Mouse (Mus musculus): Measurements from ENCODE around the gene Cfap54. TPM values are rescaled to one million over a fixed set of nuclear protein-coding genes. Genes with fewer than 3 reads are reported as not detected.

Gene Cfap54
- total RNA-seq, 4 experiments from 2014 or later, result 19.8 to 25.0 (median 21.4) TPM

- no peak for DNase-seq (ENCODE audit: low spot score in 2 of 2)
Measured at GRCm38 (mm10) chr10:92942848-92943645, 138.4 kb downstream of the Cfap54 start.

- no peak for DNase-seq (ENCODE audit: low spot score in 2 of 2)
Measured at GRCm38 (mm10) chr10:92941616-92942015, 139.8 kb downstream of the Cfap54 start.

- DNase-seq (ENCODE audit: low spot score in 2 of 2), result no peak
Measured at GRCm38 (mm10) chr10:92937741-92938285, 143.6 kb downstream of the Cfap54 start.

GRCm38 (mm10) chr10:92937091-92937490 is 144.3 kb downstream of the Cfap54 start:
- no peak for DNase-seq (ENCODE audit: low spot score in 2 of 2)

- no peak for DNase-seq (ENCODE audit: low spot score in 2 of 2)
Measured at GRCm38 (mm10) chr10:92934506-92934905, 146.9 kb downstream of the Cfap54 start.

GRCm38 (mm10) chr10:92933616-92934015 is 147.8 kb downstream of the Cfap54 start:
- DNase-seq (ENCODE audit: low spot score in 2 of 2), result no peak

- DNase-seq (ENCODE audit: low spot score in 2 of 2), result no peak
Measured at GRCm38 (mm10) chr10:92932464-92932863, 149.0 kb downstream of the Cfap54 start.

- no peak for DNase-seq (ENCODE audit: low spot score in 2 of 2)
Measured at GRCm38 (mm10) chr10:92930036-92930435, 151.4 kb downstream of the Cfap54 start.

- DNase-seq (ENCODE audit: low spot score in 2 of 2), result no peak
Measured at GRCm38 (mm10) chr10:92928256-92928655, 153.2 kb downstream of the Cfap54 start.

GRCm38 (mm10) chr10:92918551-92918950 is 162.9 kb downstream of the Cfap54 start:
- no peak for DNase-seq (ENCODE audit: low spot score in 2 of 2)

- DNase-seq (ENCODE audit: low spot score in 2 of 2), result no peak
Measured at GRCm38 (mm10) chr10:92907246-92907645, 174.2 kb downstream of the Cfap54 start.

- no peak for DNase-seq (ENCODE audit: low spot score in 2 of 2)
Measured at GRCm38 (mm10) chr10:92888466-92888865, 193.0 kb downstream of the Cfap54 start.

- DNase-seq (ENCODE audit: low spot score in 2 of 2), result no peak
Measured at GRCm38 (mm10) chr10:92878000-92878399, 203.4 kb downstream of the Cfap54 start.

GRCm38 (mm10) chr10:92840980-92841379 is 240.4 kb downstream of the Cfap54 start:
- DNase-seq (ENCODE audit: low spot score in 2 of 2), result no peak

GRCm38 (mm10) chr10:92837572-92837971 is 243.8 kb downstream of the Cfap54 start:
- no peak for DNase-seq (ENCODE audit: low spot score in 2 of 2)

- no peak for DNase-seq (ENCODE audit: low spot score in 2 of 2)
Measured at GRCm38 (mm10) chr10:92837045-92837444, 244.4 kb downstream of the Cfap54 start.

- DNase-seq (ENCODE audit: low spot score in 2 of 2), result no peak
Measured at GRCm38 (mm10) chr10:92821499-92821898, 259.9 kb downstream of the Cfap54 start.

GRCm38 (mm10) chr10:92818190-92818589 is 263.2 kb downstream of the Cfap54 start:
- DNase-seq (ENCODE audit: low spot score in 2 of 2), result no peak

- no peak for DNase-seq (ENCODE audit: low spot score in 2 of 2)
Measured at GRCm38 (mm10) chr10:92816903-92817302, 264.5 kb downstream of the Cfap54 start.

- no peak for DNase-seq (ENCODE audit: low spot score in 2 of 2)
Measured at GRCm38 (mm10) chr10:92810894-92811293, 270.5 kb downstream of the Cfap54 start.

- no peak for DNase-seq (ENCODE audit: low spot score in 2 of 2)
Measured at GRCm38 (mm10) chr10:92791908-92792307, 289.5 kb downstream of the Cfap54 start.

- DNase-seq (ENCODE audit: low spot score in 2 of 2), result no peak
Measured at GRCm38 (mm10) chr10:92791531-92791900, 289.9 kb downstream of the Cfap54 start.

GRCm38 (mm10) chr10:92790893-92791530 is 290.4 kb downstream of the Cfap54 start:
- no peak for DNase-seq (ENCODE audit: low spot score in 2 of 2)

All from left cerebral cortex, adult 8-10 months (tissue).